ENCODE assay signal across 8 mouse cellular contexts in genomic region chr7:80197941-80198778, GRCm38 (mm10). TPM values are rescaled to one million over a fixed set of nuclear protein-coding genes. Genes with fewer than 3 reads are reported as not detected.
DNase-seq lines count a peak whose midpoint lies in the region; ATAC-seq and TF ChIP-seq lines count a peak whose summit lies in the region.

No protein-coding gene starts in this region.

- H3K27me3 ChIP-seq in erythroblast, embryonic 14.5 days (ENCODE audit: control insufficient read depth) = no peaks in the 10 kb centered on the region
- H3K27me3 ChIP-seq in heart, embryonic 12.5 days (replicated peaks) = no peaks in the 10 kb centered on the region
- H3K27me3 ChIP-seq in kidney, postnatal 0 days (ENCODE audit: insufficient read depth, low read length) = no peaks in the 10 kb centered on the region
- no peaks in the 10 kb centered on the region for H3K27me3 ChIP-seq in liver, embryonic 13.5 days
- H3K27me3 ChIP-seq in stomach, embryonic 16.5 days (ENCODE audit: control insufficient read depth, insufficient read depth, low read length) = no peaks in the 10 kb centered on the region

- DNase-seq in A20 (ENCODE audit: low read depth, low spot score) = peak; percentile 80
- peak; percentile 94 for DNase-seq in kidney, postnatal 0 days (ENCODE audit: low spot score)
- peak; percentile 78 for DNase-seq in liver, embryonic 13.5 days
- peak; percentile 89 for DNase-seq in neural tube, embryonic 10.5 days (ENCODE audit: extremely low spot score, low spot score)

- ATAC-seq in heart, embryonic 12.5 days (ENCODE audit: insufficient number of reproducible peaks, low FRiP score) = peak; percentile 88
- ATAC-seq in kidney, postnatal 0 days (replicated peaks; ENCODE audit: low FRiP score, low read depth) = peak; percentile 91
- ATAC-seq in liver, embryonic 13.5 days (ENCODE audit: low read depth) = peak; percentile 76
- ATAC-seq in stomach, embryonic 16.5 days (ENCODE audit: insufficient read depth, low FRiP score) = peak; percentile 93

- TF ChIP-seq CTCF in bone marrow, adult 2 months (IDR thresholded peaks at IDR 0.05; ENCODE audit: control insufficient read depth, insufficient read depth, low read length) = no peak
- TF ChIP-seq CTCF in kidney, postnatal 0 days (IDR thresholded peaks at IDR 0.05; ENCODE audit: low read depth) = no peak

- H3K4me1 ChIP-seq in bone marrow, adult 2 months (ENCODE audit: control insufficient read depth, insufficient read depth, low read length) = peaks cover 32% of the 10 kb centered on the region
- H3K4me1 ChIP-seq in erythroblast, embryonic 14.5 days (ENCODE audit: control insufficient read depth) = peaks cover 88% of the 10 kb centered on the region
- peaks cover 32% of the 10 kb centered on the region for H3K4me1 ChIP-seq in heart, embryonic 12.5 days (replicated peaks)
- H3K4me1 ChIP-seq in kidney, postnatal 0 days (replicated peaks; ENCODE audit: insufficient read depth, low read length) = peaks cover 31% of the 10 kb centered on the region; the same call in 1 of the 2 replicates
- peaks cover 91% of the 10 kb centered on the region for H3K4me1 ChIP-seq in liver, embryonic 13.5 days (replicated peaks)
- H3K4me1 ChIP-seq in stomach, embryonic 16.5 days (ENCODE audit: control insufficient read depth, insufficient read depth, low read length) = peaks cover 42% of the 10 kb centered on the region

- peak overlapping the region; percentile 98 for H3K4me3 ChIP-seq in bone marrow, adult 2 months (replicated peaks; ENCODE audit: control insufficient read depth, low read depth, low read length)
- H3K4me3 ChIP-seq in erythroblast, embryonic 14.5 days (replicated peaks) = peak overlapping the region; percentile 85
- H3K4me3 ChIP-seq in heart, embryonic 12.5 days = peak overlapping the region; percentile 65
- peak overlapping the region; percentile 67 for H3K4me3 ChIP-seq in kidney, postnatal 0 days (replicated peaks; ENCODE audit: low read depth, low read length)
- H3K4me3 ChIP-seq in liver, embryonic 13.5 days (replicated peaks) = peak overlapping the region; percentile 95
- H3K4me3 ChIP-seq in stomach, embryonic 16.5 days (replicated peaks; ENCODE audit: low read length) = peak overlapping the region; percentile 71

- WGBS in bone marrow, adult 2 months = under 1% methylated on average over 71 of the region's 74 CpGs
- under 1% methylated on average over 70 of the region's 74 CpGs for WGBS in heart, embryonic 12.5 days
- WGBS in kidney, postnatal 0 days = under 1% methylated on average over 61 of the region's 74 CpGs
- under 1% methylated on average over 66 of the region's 74 CpGs for WGBS in liver, embryonic 13.5 days (ENCODE audit: insufficient replicate concordance)
- WGBS in stomach, embryonic 16.5 days = under 1% methylated on average over 63 of the region's 74 CpGs

- H3K4me2 ChIP-seq in heart, embryonic 12.5 days = peak overlapping the region; percentile 85
- peak overlapping the region; percentile 83 for H3K4me2 ChIP-seq in kidney, postnatal 0 days (ENCODE audit: low read length)
- H3K4me2 ChIP-seq in liver, embryonic 13.5 days = peak overlapping the region; percentile 88
- peak overlapping the region; percentile 73 for H3K4me2 ChIP-seq in stomach, embryonic 16.5 days (ENCODE audit: low read depth, low read length)

- H3K36me3 ChIP-seq in erythroblast, embryonic 14.5 days (ENCODE audit: control insufficient read depth) = peaks cover 62% of the 10 kb centered on the region
- 0 out of 2 replicates have a peak, but pooled peaks cover 3% of the 10 kb centered on the region for H3K36me3 ChIP-seq in heart, embryonic 12.5 days
- H3K36me3 ChIP-seq in kidney, postnatal 0 days (ENCODE audit: insufficient read depth, low read length) = no peaks in the 10 kb centered on the region
- H3K36me3 ChIP-seq in liver, embryonic 13.5 days = peaks cover 33% of the 10 kb centered on the region
- H3K36me3 ChIP-seq in stomach, embryonic 16.5 days (ENCODE audit: control insufficient read depth, insufficient read depth, low read length) = peaks cover 3% of the 10 kb centered on the region; the same call in 1 of the 2 replicates

- peak; percentile 61; the same call in 1 of the 2 replicates for TF ChIP-seq POLR2A in bone marrow, adult 2 months (IDR thresholded peaks at IDR 0.05; ENCODE audit: borderline replicate concordance, control insufficient read depth, low read depth, low read length)

- H3K9me3 ChIP-seq in erythroblast, embryonic 14.5 days (ENCODE audit: control insufficient read depth, low read length) = no peaks in the 10 kb centered on the region
- H3K9me3 ChIP-seq in heart, embryonic 12.5 days (replicated peaks) = no peaks in the 10 kb centered on the region
- no peaks in the 10 kb centered on the region for H3K9me3 ChIP-seq in kidney, postnatal 0 days (replicated peaks; ENCODE audit: low read length)
- no peaks in the 10 kb centered on the region for H3K9me3 ChIP-seq in liver, embryonic 13.5 days (replicated peaks)
- H3K9me3 ChIP-seq in stomach, embryonic 16.5 days (replicated peaks; ENCODE audit: control insufficient read depth, low read length) = no peaks in the 10 kb centered on the region

- peak overlapping the region; percentile 80 for H3K9ac ChIP-seq in heart, embryonic 12.5 days
- H3K9ac ChIP-seq in kidney, postnatal 0 days (ENCODE audit: low read depth, low read length) = peak overlapping the region; percentile 68
- peak overlapping the region; percentile 98 for H3K9ac ChIP-seq in liver, embryonic 13.5 days
- peak overlapping the region; percentile 86 for H3K9ac ChIP-seq in stomach, embryonic 16.5 days (ENCODE audit: low read length)

- H3K27ac ChIP-seq in bone marrow, adult 2 months (ENCODE audit: control insufficient read depth, insufficient read depth, low read depth, low read length, poor library complexity) = peak overlapping the region; percentile 99
- peak overlapping the region; percentile 74 for H3K27ac ChIP-seq in heart, embryonic 12.5 days (ENCODE audit: poor library complexity, severe bottlenecking)
- H3K27ac ChIP-seq in kidney, postnatal 0 days = peak overlapping the region; percentile 86
- peak overlapping the region; percentile 100 for H3K27ac ChIP-seq in liver, embryonic 13.5 days
- H3K27ac ChIP-seq in stomach, embryonic 16.5 days (ENCODE audit: low read length) = peak overlapping the region; percentile 97

RNA-seq across cellular contexts. Expression of gene Sema4b, which starts 11.5 kb away (rescaled TPM):
- polyA plus RNA-seq in bone marrow, adult 2 months (2011; ENCODE audit: insufficient read depth, insufficient read length, low replicate concordance, missing spikeins) = 33.7 and 51.6 TPM in 2 replicates
- polyA plus RNA-seq in erythroblast, embryonic 14.5 days (2012) = 3.1 and 3.2 TPM in 2 replicates
- polyA plus RNA-seq in heart, embryonic 12.5 days (2016; fragmentation: Nextera tagmentation; extraction: Ambion mirVana) = 10.3 and 10.7 TPM in 2 replicates
- 20.7 and 21.2 TPM in 2 replicates for polyA plus RNA-seq in kidney, postnatal 0 days (2015; fragmentation: Nextera tagmentation; extraction: Ambion mirVana)
- polyA plus RNA-seq in liver, embryonic 13.5 days (2015; fragmentation: Nextera tagmentation; extraction: Ambion mirVana) = 13.1 and 14.1 TPM in 2 replicates
- 19.7 and 23.7 TPM in 2 replicates for polyA plus RNA-seq in stomach, embryonic 16.5 days (2015; fragmentation: Nextera tagmentation; extraction: Ambion mirVana)

RNA-seq across cellular contexts. Expression of gene Cib1, which starts 34.5 kb away (rescaled TPM):
- polyA plus RNA-seq in bone marrow, adult 2 months (2011; ENCODE audit: insufficient read depth, insufficient read length, low replicate concordance, missing spikeins) = 81.7 and 82.5 TPM in 2 replicates
- polyA plus RNA-seq in erythroblast, embryonic 14.5 days (2012) = 9.1 and 10.7 TPM in 2 replicates
- 43.4 and 47.3 TPM in 2 replicates for polyA plus RNA-seq in heart, embryonic 12.5 days (2016; fragmentation: Nextera tagmentation; extraction: Ambion mirVana)
- polyA plus RNA-seq in kidney, postnatal 0 days (2015; fragmentation: Nextera tagmentation; extraction: Ambion mirVana) = 165 and 188 TPM in 2 replicates
- polyA plus RNA-seq in liver, embryonic 13.5 days (2015; fragmentation: Nextera tagmentation; extraction: Ambion mirVana) = 91.0 and 102 TPM in 2 replicates
- polyA plus RNA-seq in stomach, embryonic 16.5 days (2015; fragmentation: Nextera tagmentation; extraction: Ambion mirVana) = 141 and 167 TPM in 2 replicates

RNA-seq across cellular contexts. Expression of gene Gdpgp1, which starts 34.5 kb away (rescaled TPM):
- polyA plus RNA-seq in bone marrow, adult 2 months (2011; ENCODE audit: insufficient read depth, insufficient read length, low replicate concordance, missing spikeins) = 1.1 and 1.8 TPM in 2 replicates
- polyA plus RNA-seq in erythroblast, embryonic 14.5 days (2012) = 0.06 and 0.17 TPM in 2 replicates
- polyA plus RNA-seq in heart, embryonic 12.5 days (2016; fragmentation: Nextera tagmentation; extraction: Ambion mirVana) = 3.6 and 3.9 TPM in 2 replicates
- polyA plus RNA-seq in kidney, postnatal 0 days (2015; fragmentation: Nextera tagmentation; extraction: Ambion mirVana) = 2.1 and 2.9 TPM in 2 replicates
- polyA plus RNA-seq in liver, embryonic 13.5 days (2015; fragmentation: Nextera tagmentation; extraction: Ambion mirVana) = 2.4 and 3.0 TPM in 2 replicates
- polyA plus RNA-seq in stomach, embryonic 16.5 days (2015; fragmentation: Nextera tagmentation; extraction: Ambion mirVana) = 4.0 and 4.7 TPM in 2 replicates

RNA-seq across cellular contexts. Expression of gene Ttll13, which starts 48.0 kb away (rescaled TPM):
- polyA plus RNA-seq in bone marrow, adult 2 months (2011; ENCODE audit: insufficient read depth, insufficient read length, low replicate concordance, missing spikeins) = not detected in 2 replicates
- polyA plus RNA-seq in erythroblast, embryonic 14.5 days (2012) = 0.06 and 0.42 TPM in 2 replicates
- polyA plus RNA-seq in heart, embryonic 12.5 days (2016; fragmentation: Nextera tagmentation; extraction: Ambion mirVana) = 0.26 and 0.37 TPM in 2 replicates
- polyA plus RNA-seq in kidney, postnatal 0 days (2015; fragmentation: Nextera tagmentation; extraction: Ambion mirVana) = 1.0 and 1.1 TPM in 2 replicates
- polyA plus RNA-seq in liver, embryonic 13.5 days (2015; fragmentation: Nextera tagmentation; extraction: Ambion mirVana) = 0.23 and 0.72 TPM in 2 replicates
- 0.56 and 1.1 TPM in 2 replicates for polyA plus RNA-seq in stomach, embryonic 16.5 days (2015; fragmentation: Nextera tagmentation; extraction: Ambion mirVana)

Comparison
In these comparisons a context has a peak if more than half of its experiments do, and no peak if none do; other contexts are left out.
1. Peak in every context shown above with its lines: DNase-seq, ATAC-seq, H3K4me3 ChIP-seq and H3K27ac ChIP-seq.